Mouse (Mus musculus): ENCODE data around the gene Hdhd3.

GRCm38 (mm10) chr4:62517046-62517445 lies 13.8 kb upstream of the Hdhd3 start:
- TF ChIP-seq CTCF (IDR thresholded peaks at IDR 0.05; ENCODE audit: low read depth, low read length) = no peak
- TF ChIP-seq POLR2A (IDR thresholded peaks at IDR 0.05; ENCODE audit: insufficient read depth, low read length) = no peak

Data from ES-Bruce4 (cell line).